Mouse (Mus musculus) megakaryocyte progenitor cell, adult 5-6 weeks (primary cell): ENCODE data around the gene Crtc2. TPM values are rescaled to one million over a fixed set of nuclear protein-coding genes. Genes with fewer than 3 reads are reported as not detected.
"Not testable (repeated sequence)": the region's sequence is repeated elsewhere in the genome, so short reads cannot be mapped to it uniquely, and the experiment has no call there.

Source experiments
- ATAC-seq: replicated peaks from 2 replicates; pipeline ENCODE4 v1.8.0; 2016; ENCODE audit warnings: mild to moderate bottlenecking, moderate TSS enrichment, inconsistent platforms; ENCODE audit not compliant: poor library complexity
- total RNA-seq, 2 experiments: library from RNA; stranded (forward) in 1 of 2; stranded (reverse) in 1 of 2; fragments of 157-497, 149-512 nt in 1 of 2; fragments of 200-1000 nt in 1 of 2; gene quantifications; 2 replicates each; pipeline versions ENCODE4 v1.2.3 to v1.2.4; 2015 to 2017

Gene Crtc2
- total RNA-seq, 2 experiments from 2014 or later = 18.2 to 32.5 TPM

GRCm38 (mm10) chr3:90241669-90242358 is 12.1 kb upstream of the Crtc2 start:
- ATAC-seq = peak; percentile 59

- ATAC-seq = no peak
Measured at GRCm38 (mm10) chr3:90242984-90243775, 10.8 kb upstream of the Crtc2 start, which contains the start of gene Creb3l4. Gene Creb3l4, minus strand, starts transcription at chr3:90243512.

GRCm38 (mm10) chr3:90245406-90245805 is 8.6 kb upstream of the Crtc2 start:
- ATAC-seq = no peak

GRCm38 (mm10) chr3:90247630-90247959 is 6.4 kb upstream of the Crtc2 start:
- peak; percentile 5 for ATAC-seq

GRCm38 (mm10) chr3:90247960-90248745 is 5.8 kb upstream of the Crtc2 start, which contains the start of gene Slc39a1:
Gene Slc39a1, plus strand, starts transcription at chr3:90248172.
- peak; percentile 96 for ATAC-seq

GRCm38 (mm10) chr3:90248746-90249100 is 5.2 kb upstream of the Crtc2 start:
- peak; percentile 36 for ATAC-seq

GRCm38 (mm10) chr3:90250791-90251190 is 3.2 kb upstream of the Crtc2 start:
- ATAC-seq = no peak

- not testable (repeated sequence) for ATAC-seq
Measured at GRCm38 (mm10) chr3:90251731-90252226, 2.2 kb upstream of the Crtc2 start.

GRCm38 (mm10) chr3:90252659-90253058 is 1.3 kb upstream of the Crtc2 start:
- ATAC-seq = not testable (repeated sequence)

GRCm38 (mm10) chr3:90253174-90253573 is 789 bp upstream of the Crtc2 start:
- not testable (repeated sequence) for ATAC-seq

- peak; percentile 38 for ATAC-seq
Measured at GRCm38 (mm10) chr3:90254419-90255193, 643 bp downstream of the Crtc2 start.

GRCm38 (mm10) chr3:90255194-90255565 is 1.2 kb downstream of the Crtc2 start:
- ATAC-seq = no peak

GRCm38 (mm10) chr3:90255784-90256353 is 1.9 kb downstream of the Crtc2 start:
- no peak for ATAC-seq

- ATAC-seq = no peak
Measured at GRCm38 (mm10) chr3:90256731-90257530, 3.0 kb downstream of the Crtc2 start.

GRCm38 (mm10) chr3:90258521-90258920 is 4.6 kb downstream of the Crtc2 start:
- no peak for ATAC-seq

GRCm38 (mm10) chr3:90263121-90263771 is 9.3 kb downstream of the Crtc2 start:
- no peak for ATAC-seq

- ATAC-seq = no peak
Measured at GRCm38 (mm10) chr3:90264687-90265033, 10.7 kb downstream of the Crtc2 start.

- ATAC-seq = peak; percentile 73
Measured at GRCm38 (mm10) chr3:90265034-90265931, 11.3 kb downstream of the Crtc2 start, which contains the start of gene Dennd4b. Gene Dennd4b, plus strand, starts transcription at chr3:90265185.
